Mouse (Mus musculus) heart, embryonic 15.5 days (tissue): Measurements from ENCODE around the gene Fpgs. TPM values are rescaled to one million over a fixed set of nuclear protein-coding genes. Genes with fewer than 3 reads are reported as not detected.

Experiments
- ATAC-seq: fragments of 200-750 bp; cut with Nextera tagmentation; replicated peaks from 2 replicates; pipeline ENCODE4 v1.8.0; 2017; ENCODE audit warnings: low read depth, moderate TSS enrichment; ENCODE audit not compliant: insufficient number of reproducible peaks, insufficient read depth, low FRiP score
- H3K27ac ChIP-seq: fragments of 300-500 bp; sonication (generic); 2 replicates; pipeline ENCODE4 v1.5.1; 2015; ENCODE audit warnings: mild to moderate bottlenecking, inconsistent platforms
- H3K27me3 ChIP-seq: fragments of 300-500 bp; sonication (generic); 2 replicates; pipeline ENCODE4 v1.6.1; 2015; ENCODE audit warnings: inconsistent platforms
- H3K36me3 ChIP-seq: fragments of 300-500 bp; sonication (generic); 2 replicates; pipeline ENCODE4 v1.6.1; 2015; ENCODE audit warnings: mild to moderate bottlenecking, inconsistent platforms
- H3K4me1 ChIP-seq: fragments of 300-500 bp; sonication (generic); replicated peaks from 2 replicates; pipeline ENCODE4 v1.6.1; 2015; ENCODE audit warnings: inconsistent platforms
- H3K4me2 ChIP-seq: fragments of 300-500 bp; sonication (generic); 2 replicates; pipeline ENCODE4 v1.6.1; 2015; ENCODE audit warnings: inconsistent platforms, mild to moderate bottlenecking, moderate library complexity
- H3K4me3 ChIP-seq: fragments of 300-500 bp; sonication (generic); 2 replicates; pipeline ENCODE4 v1.5.1; 2015; ENCODE audit warnings: mild to moderate bottlenecking, inconsistent platforms
- H3K9ac ChIP-seq: fragments of 300-500 bp; sonication (generic); 2 replicates; pipeline ENCODE4 v1.6.1; 2015; ENCODE audit warnings: mild to moderate bottlenecking, inconsistent platforms
- H3K9me3 ChIP-seq: fragments of 300-500 bp; sonication (generic); replicated peaks from 2 replicates; pipeline ENCODE4 v1.6.1; 2016; ENCODE audit warnings: inconsistent platforms
- whole genome bisulfite sequencing: fragments of 180-500 bp; shearing (Covaris S2); methylation state at CpG from one replicate; pipeline ENCODE4 v1.1.7; 2015; ENCODE audit warnings: mixed read lengths; 5-methylcytosine and 5-hydroxymethylcytosine counted together
- polyA plus RNA-seq: library from polyadenylated mRNA; unstranded; fragments of >200 nt; fragmentation: Nextera tagmentation; extraction: Ambion mirVana; gene quantifications from 2 replicates; pipeline ENCODE4 v1.2.1, GENCODE M21; 2015

Gene Fpgs
- polyA plus RNA-seq, 1 experiment from 2014 or later = 13.8 TPM

GRCm38 (mm10) chr2:32682721-32683417 is 21.1 kb downstream of the Fpgs start:
- Histone ChIP-seq H3K9me3 (no peaks in the 10 kb centered on the region), H3K36me3 (peaks cover 73% of the 10 kb centered on the region), H3K27ac (no peak overlapping the region), H3K4me2 (no peak overlapping the region), H3K4me1 (peaks cover 20% of the 10 kb centered on the region), H3K9ac (no peak overlapping the region), H3K27me3 (no peaks in the 10 kb centered on the region), H3K4me3 (no peak overlapping the region)
- ATAC-seq = no peak
- 79% methylated on average over 14 of the region's 14 CpGs for WGBS

GRCm38 (mm10) chr2:32681754-32682153 is 22.2 kb downstream of the Fpgs start:
- H3K36me3 ChIP-seq = peaks cover 68% of the 10 kb centered on the region
- H3K9me3 ChIP-seq = no peaks in the 10 kb centered on the region
- H3K4me3 ChIP-seq = no peak overlapping the region
- peak overlapping the region; percentile 33; the same call in 1 of the 2 replicates for H3K27ac ChIP-seq
- H3K4me2 ChIP-seq = no peak overlapping the region
- H3K4me1 ChIP-seq = peaks cover 20% of the 10 kb centered on the region
- no peaks in the 10 kb centered on the region for H3K27me3 ChIP-seq
- WGBS = 64% methylated on average over 6 of the region's 6 CpGs
- no peak overlapping the region for H3K9ac ChIP-seq
- ATAC-seq = no peak

- Histone ChIP-seq H3K4me3 (no peak overlapping the region), H3K27me3 (no peaks in the 10 kb centered on the region), H3K27ac (peak overlapping the region; percentile 33; the same call in 1 of the 2 replicates), H3K9me3 (no peaks in the 10 kb centered on the region), H3K9ac (no peak overlapping the region), H3K4me1 (peaks cover 20% of the 10 kb centered on the region), H3K36me3 (peaks cover 64% of the 10 kb centered on the region), H3K4me2 (no peak overlapping the region)
- WGBS = 88% methylated on average over 19 of the region's 19 CpGs
- ATAC-seq = no peak
These were observed 22.8 kb downstream of the Fpgs start for GRCm38 (mm10) chr2:32680961-32681650.

DNA sequence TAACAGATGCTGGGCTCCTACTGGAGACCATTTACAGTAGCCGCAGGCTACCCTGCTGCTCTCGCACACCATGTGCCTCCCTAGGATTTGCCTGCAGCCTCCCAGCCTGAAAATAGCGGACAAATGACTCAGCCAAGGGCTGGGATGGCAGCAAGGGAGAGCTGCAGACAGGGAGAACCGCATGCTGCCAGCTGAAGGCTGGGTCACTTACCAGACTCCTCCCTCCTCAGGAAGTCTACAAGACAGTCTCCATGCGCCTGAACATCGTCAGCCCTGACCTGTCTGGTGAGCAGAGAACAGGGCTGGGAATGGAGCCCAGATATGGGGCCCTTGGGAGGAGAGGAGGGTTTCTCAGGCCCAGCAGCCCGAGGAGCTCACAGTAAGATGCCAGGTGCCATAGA is 23.9 kb downstream of the Fpgs start:
- Histone ChIP-seq H3K9me3 (no peaks in the 10 kb centered on the region), H3K9ac (no peak overlapping the region), H3K4me2 (no peak overlapping the region), H3K36me3 (peaks cover 64% of the 10 kb centered on the region), H3K4me3 (no peak overlapping the region), H3K27me3 (no peaks in the 10 kb centered on the region), H3K4me1 (peaks cover 20% of the 10 kb centered on the region), H3K27ac (peak overlapping the region; percentile 68)
- ATAC-seq = peak; percentile 71
- 23% methylated on average over 7 of the region's 7 CpGs for WGBS

- Histone ChIP-seq H3K27ac (no peak overlapping the region; the same call in 1 of the 2 replicates), H3K9me3 (no peaks in the 10 kb centered on the region), H3K4me2 (no peak overlapping the region), H3K4me1 (peaks cover 27% of the 10 kb centered on the region), H3K36me3 (peaks cover 60% of the 10 kb centered on the region), H3K9ac (no peak overlapping the region), H3K4me3 (no peak overlapping the region), H3K27me3 (no peaks in the 10 kb centered on the region)
- no peak for ATAC-seq
- WGBS = 86% methylated on average over 7 of the region's 7 CpGs
These were observed 26.3 kb downstream of the Fpgs start for GRCm38 (mm10) chr2:32677683-32678082.

DNA sequence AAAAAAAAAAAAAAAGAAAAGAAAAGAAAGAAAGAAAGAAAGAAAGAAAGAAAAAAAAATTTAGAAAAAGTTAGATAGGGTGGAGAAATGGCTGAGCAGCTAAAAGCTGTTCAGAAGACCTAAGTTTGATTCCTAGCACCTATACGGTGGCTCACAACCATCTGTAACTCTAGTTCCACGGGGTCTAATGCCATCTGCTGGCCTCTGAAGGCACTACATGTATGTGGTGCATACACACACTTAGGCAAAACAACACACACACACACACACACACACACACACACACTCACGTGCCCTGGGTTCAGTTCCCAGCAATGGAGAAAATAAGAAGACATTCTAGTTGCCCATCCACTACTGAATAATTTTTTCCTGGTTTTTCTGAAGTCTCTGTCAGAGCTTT is 27.1 kb downstream of the Fpgs start:
- Histone ChIP-seq H3K4me3 (no peak overlapping the region), H3K36me3 (peaks cover 58% of the 10 kb centered on the region), H3K27me3 (no peaks in the 10 kb centered on the region), H3K4me2 (no peak overlapping the region), H3K9me3 (no peaks in the 10 kb centered on the region), H3K4me1 (peaks cover 26% of the 10 kb centered on the region), H3K9ac (no peak overlapping the region), H3K27ac (no peak overlapping the region)
- 93% methylated on average over 3 of the region's 3 CpGs for WGBS
- no peak for ATAC-seq

GRCm38 (mm10) chr2:32673176-32673917 is 30.6 kb downstream of the Fpgs start:
- Histone ChIP-seq H3K36me3 (peaks cover 61% of the 10 kb centered on the region), H3K27me3 (no peaks in the 10 kb centered on the region), H3K27ac (no peak overlapping the region), H3K9ac (no peak overlapping the region), H3K4me3 (no peak overlapping the region), H3K4me2 (no peak overlapping the region), H3K4me1 (peaks cover 13% of the 10 kb centered on the region), H3K9me3 (no peaks in the 10 kb centered on the region)
- no peak for ATAC-seq
- 70% methylated on average over 16 of the region's 16 CpGs for WGBS

DNA sequence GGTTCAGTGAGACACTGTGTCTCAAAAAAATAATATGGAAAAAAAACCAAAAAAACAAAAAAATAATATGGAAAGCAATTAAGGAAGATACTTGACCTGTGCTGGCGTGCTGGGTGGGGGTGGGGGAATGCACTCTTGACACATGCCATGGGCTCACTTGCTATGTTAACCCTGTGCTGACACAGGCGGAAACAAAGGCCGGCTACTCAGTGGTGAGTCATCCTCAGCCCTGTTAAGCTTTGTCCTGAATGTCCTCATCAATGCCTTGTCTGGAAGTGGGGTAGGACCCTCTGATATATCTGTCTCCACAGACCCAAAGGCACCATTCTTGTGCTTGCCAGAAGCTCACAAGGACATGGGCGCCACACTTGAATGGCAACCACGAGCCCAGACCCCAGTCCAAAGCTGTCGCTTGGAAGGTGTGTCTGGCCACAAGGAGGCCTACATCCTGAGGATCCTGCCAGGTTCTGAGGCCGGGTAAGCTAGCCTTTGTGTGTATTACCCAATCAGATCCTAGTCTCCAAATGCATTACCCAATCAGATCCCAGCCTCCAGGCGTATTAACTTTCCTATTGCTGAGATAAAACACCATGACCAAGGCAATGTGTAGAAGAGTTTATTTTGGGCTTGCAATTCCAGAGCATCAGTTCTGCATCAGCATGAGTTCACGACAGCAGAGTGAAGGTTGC is 31.9 kb downstream of the Fpgs start:
- no peaks in the 10 kb centered on the region for H3K9me3 ChIP-seq
- H3K4me2 ChIP-seq = no peak overlapping the region
- H3K27me3 ChIP-seq = no peaks in the 10 kb centered on the region
- no peak overlapping the region for H3K27ac ChIP-seq
- ATAC-seq = no peak
- peaks cover 53% of the 10 kb centered on the region for H3K36me3 ChIP-seq
- 65% methylated on average over 9 of the region's 9 CpGs for WGBS
- peaks cover 21% of the 10 kb centered on the region for H3K4me1 ChIP-seq
- no peak overlapping the region for H3K4me3 ChIP-seq
- H3K9ac ChIP-seq = no peak overlapping the region

DNA sequence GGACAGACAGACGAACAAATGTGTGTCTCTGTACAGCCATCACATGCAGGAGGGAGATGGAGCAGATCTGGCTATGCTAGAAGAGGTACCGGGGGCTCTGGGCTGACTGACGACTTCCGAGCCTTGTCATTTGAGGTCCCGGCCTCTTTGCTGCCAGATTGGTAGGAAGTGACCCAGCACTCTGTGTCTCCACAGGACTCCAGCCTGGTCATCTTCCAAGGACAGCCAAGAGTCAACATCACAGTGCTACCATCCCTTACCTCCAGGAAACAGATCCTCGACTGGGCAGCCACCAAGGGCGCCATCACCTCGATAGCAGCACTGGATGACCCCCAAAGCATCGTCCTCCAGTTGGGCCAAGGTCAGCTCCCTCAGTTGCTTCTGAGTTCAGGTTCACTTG is 32.8 kb downstream of the Fpgs start:
- Histone ChIP-seq H3K4me2 (no peak overlapping the region), H3K27me3 (no peaks in the 10 kb centered on the region), H3K27ac (no peak overlapping the region), H3K4me3 (no peak overlapping the region), H3K9me3 (no peaks in the 10 kb centered on the region), H3K9ac (no peak overlapping the region), H3K36me3 (peaks cover 52% of the 10 kb centered on the region), H3K4me1 (peaks cover 23% of the 10 kb centered on the region)
- WGBS = 80% methylated on average over 9 of the region's 9 CpGs
- no peak for ATAC-seq

DNA sequence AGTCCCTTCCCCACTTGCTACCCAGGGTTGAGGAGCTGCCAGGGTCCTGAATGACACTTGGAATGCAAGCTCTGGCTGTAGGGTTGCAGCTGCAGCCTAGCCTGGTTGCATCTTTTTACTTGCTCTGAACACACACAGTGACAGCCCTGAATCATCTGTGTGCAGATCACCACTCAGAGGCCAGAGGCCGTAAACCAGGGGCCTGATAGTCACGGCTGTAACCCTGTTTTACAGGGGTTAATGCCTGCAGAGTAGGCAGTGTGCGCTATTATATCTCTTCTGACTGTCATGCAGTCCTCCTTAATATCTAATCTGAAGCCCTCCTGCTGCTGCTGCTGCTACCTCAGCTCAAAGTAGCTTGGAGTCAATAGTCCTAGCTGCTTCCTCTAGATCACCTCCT is 34.1 kb downstream of the Fpgs start:
- H3K9ac ChIP-seq = no peak overlapping the region
- 62% methylated on average over 3 of the region's 3 CpGs for WGBS
- H3K4me1 ChIP-seq = peaks cover 35% of the 10 kb centered on the region
- H3K27ac ChIP-seq = no peak overlapping the region
- no peak for ATAC-seq
- no peaks in the 10 kb centered on the region for H3K9me3 ChIP-seq
- peaks cover 39% of the 10 kb centered on the region for H3K36me3 ChIP-seq
- no peak overlapping the region for H3K4me3 ChIP-seq
- no peak overlapping the region for H3K4me2 ChIP-seq
- H3K27me3 ChIP-seq = no peaks in the 10 kb centered on the region

- Histone ChIP-seq H3K27ac (peak overlapping the region; percentile 63), H3K9ac (no peak overlapping the region)
These were observed 35.8 kb downstream of the Fpgs start for GRCm38 (mm10) chr2:32668176-32668575.

More at GRCm38 (mm10) chr2:32668176-32668575, 35.8 kb downstream of the Fpgs start:
- 81% methylated on average over 7 of the region's 7 CpGs for WGBS
- ATAC-seq = no peak
- H3K9me3 ChIP-seq = no peaks in the 10 kb centered on the region
- H3K27me3 ChIP-seq = no peaks in the 10 kb centered on the region
- H3K4me2 ChIP-seq = no peak overlapping the region
- H3K4me3 ChIP-seq = no peak overlapping the region
- H3K36me3 ChIP-seq = peaks cover 23% of the 10 kb centered on the region; the same call in 1 of the 2 replicates
- peaks cover 33% of the 10 kb centered on the region for H3K4me1 ChIP-seq
